Mouse (Mus musculus): ENCODE measurements around the gene Klkb1. TPM values are rescaled to one million over a fixed set of nuclear protein-coding genes. Genes with fewer than 3 reads are reported as not detected.

Gene Klkb1
- not detected in 2 replicates for total RNA-seq (2012; rRNA removed)
- total RNA-seq (2014; rRNA removed), result not detected in 2 replicates
- 0.04 TPM in 1 of 2 replicates, not detected in the other for polyA plus RNA-seq (2012; ENCODE audit: insufficient read length, low read depth)

DNA sequence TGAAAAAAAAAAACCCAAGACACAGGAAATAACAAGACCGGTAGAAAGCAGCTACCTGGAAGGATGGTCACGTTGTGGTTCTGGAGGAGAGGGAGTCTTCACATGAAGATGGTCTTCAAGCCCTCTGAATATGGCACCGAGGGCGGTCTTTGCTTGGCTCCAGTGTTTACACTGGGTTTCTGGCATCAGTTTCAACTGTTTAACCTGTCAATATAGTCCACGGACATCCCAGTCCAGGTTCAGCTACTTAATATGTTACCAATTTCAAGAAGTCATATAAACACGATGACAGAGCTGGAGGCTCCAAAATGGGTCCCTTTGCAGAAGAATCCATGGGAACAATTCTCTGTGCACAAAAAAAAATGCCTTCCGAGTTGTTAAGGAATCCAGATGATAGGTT, at the start of gene Klkb1:
Klkb1 (minus strand) TSS at position 173 of the 400 bp plus-strand sequence.
- Histone ChIP-seq H3K4me3 (replicated peaks in 1 of 3; ENCODE audit: low read depth in 2 of 3, low read length in 2 of 3, poor library complexity in 1 of 3) (no peak within 1 kb of the TSS), H3K79me2 (replicated peaks; ENCODE audit: control insufficient read depth, extremely low read depth, insufficient read depth, poor library complexity, severe bottlenecking) (no peaks in the 10 kb centered on the region), H3K4me1 (ENCODE audit: control insufficient read depth in 1 of 2, insufficient read depth in 2 of 2) (no peaks in the 10 kb centered on the region), H3K4me2 (ENCODE audit: insufficient read depth, low read depth, poor library complexity, severe bottlenecking) (no peak within 1 kb of the TSS), H3K36me3 (replicated peaks in 1 of 2; ENCODE audit: control insufficient read depth in 1 of 2, insufficient read depth in 1 of 2, low read length in 1 of 2) (no peaks in the 10 kb centered on the region), H3K9ac (ENCODE audit: insufficient read depth, low read depth) (no peak within 1 kb of the TSS), H3K9me3 (replicated peaks; ENCODE audit: low read length) (no peaks in the 10 kb centered on the region), H3K27me3 (replicated peaks) (no peaks in the 10 kb centered on the region), H3K27ac (ENCODE audit: insufficient read depth, low read depth) (no peak within 1 kb of the TSS)
- in situ Hi-C loops (cut with MboI; ENCODE audit: low pct_ligation_motif_present, low pct_unique_long_range_greater_than_20kb, low sequenced_read_pairs) (no loop called here), dilution Hi-C loops (cut with MboI; ENCODE audit: extremely low pct_ligation_motif_present, extremely low pct_unique_long_range_greater_than_20kb, low sequenced_read_pairs) (no loop called here)
- no peak for DNase-seq (ENCODE audit: extremely low read depth)
- TF ChIP-seq ZC3H11A (IDR thresholded peaks at IDR 0.05; ENCODE audit: low read depth, low read length) (no peak), TBP (conservative IDR thresholded peaks at IDR 0.05; ENCODE audit: low read depth, low read length) (no peak), E2F4 (IDR thresholded peaks at IDR 0.05; ENCODE audit: insufficient replicate concordance, low read depth, low read length) (no peak), NRF1 (IDR thresholded peaks at IDR 0.05; ENCODE audit: low read depth, low read length) (no peak), ELF1 (IDR thresholded peaks at IDR 0.05; ENCODE audit: low read depth, low read length) (no peak), KAT2A (IDR thresholded peaks at IDR 0.05; ENCODE audit: insufficient replicate concordance, low read length) (no peak), CTCF (conservative IDR thresholded peaks at IDR 0.05 in 1 of 2, IDR thresholded peaks at IDR 0.05 in 1 of 2; ENCODE audit: low read depth in 2 of 2, low read length in 2 of 2) (no peak), ZKSCAN1 (IDR thresholded peaks at IDR 0.05; ENCODE audit: borderline replicate concordance, low read depth, low read length) (no peak), SMC3 (IDR thresholded peaks at IDR 0.05; ENCODE audit: low read depth, low read length) (no peak), ETS1 (conservative IDR thresholded peaks at IDR 0.05; ENCODE audit: low read depth, low read length) (no peak), NELFE (IDR thresholded peaks at IDR 0.05; ENCODE audit: low read depth, low read length) (no peak), HCFC1 (IDR thresholded peaks at IDR 0.05; ENCODE audit: low read depth, low read length) (no peak), USF2 (conservative IDR thresholded peaks at IDR 0.05; ENCODE audit: low read depth, low read length) (no peak), MXI1 (IDR thresholded peaks at IDR 0.05; ENCODE audit: low read depth, low read length) (no peak), ZNF384 (IDR thresholded peaks at IDR 0.05; ENCODE audit: low read depth, low read length) (no peak), UBTF (IDR thresholded peaks at IDR 0.05; ENCODE audit: low read depth, low read length) (no peak), RCOR1 (conservative IDR thresholded peaks at IDR 0.05; ENCODE audit: low read depth, low read length) (no peak)

DNA sequence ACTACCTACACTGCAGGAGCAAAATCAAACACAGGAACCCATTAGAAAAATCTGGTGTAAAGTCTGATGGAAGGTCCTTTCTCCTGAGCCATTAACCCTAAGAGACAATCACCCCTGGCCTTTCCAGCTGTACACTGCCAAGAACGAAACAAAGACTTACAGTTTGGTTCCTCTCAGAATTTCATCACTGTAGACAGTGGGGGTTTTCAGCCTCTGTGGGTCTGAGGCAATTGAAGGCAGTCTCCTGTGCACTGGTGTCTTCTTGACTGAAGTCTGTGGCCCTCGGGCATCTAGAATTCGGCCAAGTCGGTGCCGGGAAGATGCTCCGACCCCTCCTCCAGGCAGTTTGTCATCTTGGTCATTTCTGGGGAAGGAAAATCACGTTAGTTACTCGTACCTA, 49.6 kb upstream of the Klkb1 start:
- dilution Hi-C loops (cut with MboI; ENCODE audit: extremely low pct_ligation_motif_present, extremely low pct_unique_long_range_greater_than_20kb, low sequenced_read_pairs) (no loop called here), in situ Hi-C loops (cut with MboI; ENCODE audit: low pct_ligation_motif_present, low pct_unique_long_range_greater_than_20kb, low sequenced_read_pairs) (no loop called here)
- Histone ChIP-seq H3K27me3 (replicated peaks) (no peaks in the 10 kb centered on the region), H3K27ac (ENCODE audit: insufficient read depth, low read depth) (no peak overlapping the region), H3K9me3 (replicated peaks; ENCODE audit: low read length) (no peaks in the 10 kb centered on the region), H3K79me2 (replicated peaks; ENCODE audit: control insufficient read depth, extremely low read depth, insufficient read depth, poor library complexity, severe bottlenecking) (no peaks in the 10 kb centered on the region), H3K4me2 (ENCODE audit: insufficient read depth, low read depth, poor library complexity, severe bottlenecking) (no peak overlapping the region), H3K4me1 (ENCODE audit: control insufficient read depth in 1 of 2, insufficient read depth in 2 of 2) (no peaks in the 10 kb centered on the region), H3K9ac (ENCODE audit: insufficient read depth, low read depth) (no peak overlapping the region), H3K4me3 (replicated peaks in 1 of 3; ENCODE audit: low read depth in 2 of 3, low read length in 2 of 3, poor library complexity in 1 of 3) (no peak overlapping the region), H3K36me3 (replicated peaks in 1 of 2; ENCODE audit: control insufficient read depth in 1 of 2, insufficient read depth in 1 of 2, low read length in 1 of 2) (no peaks in the 10 kb centered on the region)
- DNase-seq (ENCODE audit: extremely low read depth), result no peak
- no peak for TF ChIP-seq MAX (IDR thresholded peaks at IDR 0.05; ENCODE audit: low read length)
- TF ChIP-seq JUN (IDR thresholded peaks at IDR 0.05; ENCODE audit: insufficient read depth, low read depth, low read length), result no peak
- no peak for TF ChIP-seq JUND (conservative IDR thresholded peaks at IDR 0.05; ENCODE audit: low read depth, low read length)
- no peak for TF ChIP-seq POLR2A (IDR thresholded peaks at IDR 0.05; ENCODE audit: low read depth, low read length)
- no peak for TF ChIP-seq IRF4 (IDR thresholded peaks at IDR 0.05; ENCODE audit: low read depth, low read length)
